Mouse (Mus musculus): Measurements from ENCODE around the gene Gm9573.

Gene Gm9573

GRCm38 (mm10) chr17:35626537-35626936 lies at the start of gene Gm9573:
Gene Gm9573, minus strand, starts transcription at chr17:35626637.
- no peak for DNase-seq (ENCODE audit: low spot score in 2 of 2)

- peak; percentile 64 to 86 for DNase-seq (ENCODE audit: low spot score in 2 of 2)
These were observed 47.1 kb upstream of the Gm9573 start, which contains the start of gene Gtf2h4 for GRCm38 (mm10) chr17:35673416-35674035. Gene Gtf2h4, minus strand, starts transcription at chr17:35673739.

GRCm38 (mm10) chr17:35672527-35672926 lies 46.1 kb upstream of the Gm9573 start:
- DNase-seq (ENCODE audit: low spot score in 2 of 2) = no peak

GRCm38 (mm10) chr17:35671846-35672245 lies 45.4 kb upstream of the Gm9573 start:
- no peak for DNase-seq (ENCODE audit: low spot score in 2 of 2)

GRCm38 (mm10) chr17:35669731-35670130 lies 43.3 kb upstream of the Gm9573 start:
- DNase-seq (ENCODE audit: low spot score in 2 of 2) = no peak

GRCm38 (mm10) chr17:35667334-35668065 lies 41.1 kb upstream of the Gm9573 start, which contains the start of gene Vars2:
Gene Vars2, minus strand, starts transcription at chr17:35667592.
- DNase-seq (ENCODE audit: low spot score in 2 of 2) = peak; percentile 92 to 97

GRCm38 (mm10) chr17:35666851-35667256 lies 40.4 kb upstream of the Gm9573 start:
- DNase-seq (ENCODE audit: low spot score in 2 of 2) = peak in 1 of 2 experiments; percentile 25

- DNase-seq (ENCODE audit: low spot score in 2 of 2) = no peak
These were observed 39.6 kb upstream of the Gm9573 start for GRCm38 (mm10) chr17:35665957-35666515.

- no peak for DNase-seq (ENCODE audit: low spot score in 2 of 2)
These were observed 26.6 kb upstream of the Gm9573 start for GRCm38 (mm10) chr17:35653086-35653485.

- DNase-seq (ENCODE audit: low spot score in 2 of 2) = no peak
These were observed 23.0 kb upstream of the Gm9573 start for GRCm38 (mm10) chr17:35649429-35649828.

GRCm38 (mm10) chr17:35643609-35644236 lies 17.3 kb upstream of the Gm9573 start, which contains the start of gene Mucl3:
Gene Mucl3, minus strand, starts transcription at chr17:35643695.
- DNase-seq (ENCODE audit: low spot score in 2 of 2) = no peak

GRCm38 (mm10) chr17:35639352-35639751 lies 12.9 kb upstream of the Gm9573 start:
- no peak for DNase-seq (ENCODE audit: low spot score in 2 of 2)

GRCm38 (mm10) chr17:35638475-35639190 lies 12.2 kb upstream of the Gm9573 start:
- peak in 1 of 2 experiments; percentile 60 for DNase-seq (ENCODE audit: low spot score in 2 of 2)

GRCm38 (mm10) chr17:35636363-35636762 lies 9.9 kb upstream of the Gm9573 start:
- peak in 1 of 2 experiments; percentile 23 for DNase-seq (ENCODE audit: low spot score in 2 of 2)

GRCm38 (mm10) chr17:35635699-35636111 lies 9.3 kb upstream of the Gm9573 start:
- DNase-seq (ENCODE audit: low spot score in 2 of 2) = peak; percentile 33 to 41

GRCm38 (mm10) chr17:35635202-35635601 lies 8.8 kb upstream of the Gm9573 start:
- DNase-seq (ENCODE audit: low spot score in 2 of 2) = no peak

- peak in 1 of 2 experiments; percentile 17 for DNase-seq (ENCODE audit: low spot score in 2 of 2)
These were observed 7.6 kb upstream of the Gm9573 start for GRCm38 (mm10) chr17:35633992-35634391.

- no peak for DNase-seq (ENCODE audit: low spot score in 2 of 2)
These were observed 9.3 kb downstream of the Gm9573 start for GRCm38 (mm10) chr17:35617127-35617526.

- no peak for DNase-seq (ENCODE audit: low spot score in 2 of 2)
These were observed 24.6 kb downstream of the Gm9573 start for GRCm38 (mm10) chr17:35601736-35602354.

- DNase-seq (ENCODE audit: low spot score in 2 of 2) = no peak
These were observed 25.2 kb downstream of the Gm9573 start, which contains the start of gene Sfta2 for GRCm38 (mm10) chr17:35601249-35601648. Gene Sfta2, plus strand, starts transcription at chr17:35601549.

GRCm38 (mm10) chr17:35597399-35597798 lies 29.0 kb downstream of the Gm9573 start:
- no peak for DNase-seq (ENCODE audit: low spot score in 2 of 2)
